Mouse (Mus musculus): ENCODE results near the gene Cdc42ep1.

DNA sequence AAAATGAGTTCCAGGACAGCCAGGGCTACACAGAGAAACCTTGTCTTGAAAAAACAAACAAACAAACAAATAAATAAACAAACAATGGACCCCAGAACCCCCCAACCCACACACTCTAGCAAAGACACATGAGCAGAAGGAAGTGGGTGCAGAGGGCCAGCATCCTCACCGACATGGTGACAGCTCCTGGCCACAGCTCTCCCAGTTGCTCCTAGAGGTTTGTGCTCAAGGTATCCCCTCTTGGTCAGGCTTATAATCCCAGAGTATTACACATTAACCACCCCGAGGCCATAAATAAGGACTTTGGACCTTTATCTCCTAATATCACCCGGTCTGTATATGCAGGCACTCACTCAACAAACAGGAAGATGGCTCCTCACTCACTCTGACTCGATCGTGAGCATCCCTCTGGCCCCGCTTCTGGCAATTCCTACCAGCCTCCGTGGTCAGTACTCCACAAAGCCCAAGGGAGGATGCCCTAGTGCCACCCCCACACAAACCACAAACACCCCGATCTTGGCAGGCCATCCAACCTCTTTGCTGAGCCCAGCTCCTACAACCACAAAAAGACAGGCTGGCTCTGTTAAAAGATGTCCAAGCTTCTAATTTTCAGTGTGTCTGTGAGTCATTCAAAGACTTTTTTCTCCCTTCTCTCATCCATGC, 13.0 kb downstream of the Cdc42ep1 start, which contains the start of gene Lgals2:
- no peak for TF ChIP-seq CTCF (IDR thresholded peaks at IDR 0.05; ENCODE audit: low read depth, low read length)
- no peak for TF ChIP-seq POLR2A (IDR thresholded peaks at IDR 0.05; ENCODE audit: borderline replicate concordance, low read depth, low read length)
